Mouse (Mus musculus) MEL (cell line): ENCODE results near the gene Gm20388. TPM values are rescaled to one million over a fixed set of nuclear protein-coding genes. Genes with fewer than 3 reads are reported as not detected.

Experiments used
- DNase-seq: peaks from one replicate; pipeline ENCODE4 v3.0.0; 2011; ENCODE audit warnings: low read depth, low spot score
- H3K27ac ChIP-seq: 2 replicates; pipeline ENCODE4 v1.5.1; 2012; ENCODE audit warnings: low read depth, mild to moderate bottlenecking, control low read depth, low read length, moderate library complexity; ENCODE audit not compliant: control insufficient read depth
- H3K27me3 ChIP-seq, 2 experiments: fragments of 150-350 bp in 1 of 2; sonication (generic) in 1 of 2; 2 replicates each; pipeline ENCODE4 v1.6.1; 2012; ENCODE audit warnings: low read length in 2 of 2, mild to moderate bottlenecking in 2 of 2, improper control_type of control experiment in 1 of 2, moderate library complexity in 1 of 2; ENCODE audit not compliant: insufficient read depth in 2 of 2, control insufficient read depth in 1 of 2
- H3K36me3 ChIP-seq, 2 experiments: 2 replicates each; pipeline ENCODE4 v1.6.1; 2012 to 2014; ENCODE audit warnings: low read length in 2 of 2, improper control_type of control experiment in 1 of 2, inconsistent platforms in 1 of 2, mild to moderate bottlenecking in 1 of 2; ENCODE audit not compliant: insufficient read depth in 2 of 2, control insufficient read depth in 1 of 2
- H3K4me1 ChIP-seq, 2 experiments: fragments of 150-350 bp in 1 of 2; sonication (generic) in 1 of 2; 2 replicates each; pipeline ENCODE4 v1.6.1; 2012; ENCODE audit warnings: low read length in 2 of 2, improper control_type of control experiment in 1 of 2, mild to moderate bottlenecking in 1 of 2; ENCODE audit not compliant: insufficient read depth in 2 of 2, control insufficient read depth in 1 of 2
- H3K4me3 ChIP-seq, 2 experiments: fragments of 150-350 bp in 1 of 2; sonication (generic) in 1 of 2; 2 replicates each; pipeline ENCODE4 v1.5.1; 2012; ENCODE audit warnings: low read depth in 2 of 2, low read length in 2 of 2, mild to moderate bottlenecking in 2 of 2, moderate library complexity in 2 of 2, control low read depth in 1 of 2, improper control_type of control experiment in 1 of 2; ENCODE audit not compliant: control insufficient read depth in 1 of 2, insufficient read depth in 1 of 2
- H3K79me2 ChIP-seq: 2 replicates; pipeline ENCODE4 v1.6.1; 2012; ENCODE audit warnings: mild to moderate bottlenecking, low read length, moderate library complexity; ENCODE audit not compliant: control insufficient read depth, poor library complexity, insufficient read depth
- H3K9ac ChIP-seq: 2 replicates; pipeline ENCODE4 v1.6.1; 2012; ENCODE audit warnings: low read depth, mild to moderate bottlenecking, control low read depth, low read length, moderate library complexity; ENCODE audit not compliant: control insufficient read depth, poor library complexity, severe bottlenecking
- H3K9me3 ChIP-seq: fragments of 150-350 bp; sonication (generic); replicated peaks from 2 replicates; pipeline ENCODE4 v1.6.1; 2012; ENCODE audit warnings: mild to moderate bottlenecking, low read length, improper control_type of control experiment, moderate library complexity; ENCODE audit not compliant: insufficient read depth
- BHLHE40 ChIP-seq: IDR thresholded peaks from 2 replicates; pipeline ENCODE4 v1.6.1; 2012; ENCODE audit warnings: low read depth, mild to moderate bottlenecking, inconsistent platforms, low read length, improper control_type of control experiment, borderline replicate concordance
- CTCF ChIP-seq, 3 experiments: IDR thresholded peaks in 2 of 3; conservative IDR thresholded peaks in 1 of 3; 2 replicates each; pipeline ENCODE4 v1.5.1; 2011 to 2012; ENCODE audit warnings: low read length in 3 of 3, low read depth in 2 of 3, mild to moderate bottlenecking in 2 of 3, improper control_type of control experiment in 1 of 3, inconsistent platforms in 1 of 3, mixed read lengths in 1 of 3, moderate library complexity in 1 of 3; ENCODE audit not compliant: control insufficient read depth in 1 of 3, insufficient read depth in 1 of 3, poor library complexity in 1 of 3, severe bottlenecking in 1 of 3
- E2F4 ChIP-seq: IDR thresholded peaks from 2 replicates; pipeline ENCODE4 v1.6.1; 2011; ENCODE audit warnings: low read depth, low read length, improper control_type of control experiment, borderline replicate concordance
- ETS1 ChIP-seq: IDR thresholded peaks from 2 replicates; pipeline ENCODE4 v1.6.1; 2012; ENCODE audit warnings: low read depth, mild to moderate bottlenecking, inconsistent platforms, low read length, improper control_type of control experiment, moderate library complexity
- HCFC1 ChIP-seq: IDR thresholded peaks from 2 replicates; pipeline ENCODE4 v1.6.1; 2012; ENCODE audit warnings: low read depth, mild to moderate bottlenecking, inconsistent platforms, low read length, improper control_type of control experiment, moderate library complexity
- JUND ChIP-seq: IDR thresholded peaks from 2 replicates; pipeline ENCODE4 v1.6.1; 2011; ENCODE audit warnings: low read depth, mild to moderate bottlenecking, improper control_type of control experiment, low read length
- KAT2A ChIP-seq: conservative IDR thresholded peaks from 2 replicates; pipeline ENCODE4 v1.6.1; 2012; ENCODE audit warnings: low read depth, low read length, improper control_type of control experiment, inconsistent platforms
- MAFK ChIP-seq: IDR thresholded peaks from 2 replicates; pipeline ENCODE4 v1.6.1; 2011; ENCODE audit warnings: low read depth, mild to moderate bottlenecking, low read length, improper control_type of control experiment, borderline replicate concordance
- MAX ChIP-seq: IDR thresholded peaks from 2 replicates; pipeline ENCODE4 v1.6.1; 2011; ENCODE audit warnings: low read length, improper control_type of control experiment
- MAZ ChIP-seq: IDR thresholded peaks from 2 replicates; pipeline ENCODE4 v1.6.1; 2012; ENCODE audit warnings: low read depth, mild to moderate bottlenecking, inconsistent platforms, low read length, improper control_type of control experiment
- NRF1 ChIP-seq: IDR thresholded peaks from 2 replicates; pipeline ENCODE4 v1.6.1; 2014; ENCODE audit warnings: low read depth, mild to moderate bottlenecking, inconsistent platforms, low read length, improper control_type of control experiment, moderate library complexity; ENCODE audit not compliant: poor library complexity, insufficient read depth, severe bottlenecking
- POLR2A ChIP-seq, 2 experiments: IDR thresholded peaks; 2 replicates each; pipeline ENCODE4 v1.6.1; 2011 to 2012; ENCODE audit warnings: low read length in 2 of 2, mild to moderate bottlenecking in 2 of 2, control low read depth in 1 of 2, improper control_type of control experiment in 1 of 2, low read depth in 1 of 2, moderate library complexity in 1 of 2; ENCODE audit not compliant: control insufficient read depth in 1 of 2, insufficient read depth in 1 of 2, poor library complexity in 1 of 2
- POLR2AphosphoS5 ChIP-seq: IDR thresholded peaks from 2 replicates; pipeline ENCODE4 v1.6.1; 2012; ENCODE audit warnings: low read depth, borderline replicate concordance, mild to moderate bottlenecking, inconsistent platforms, low read length, moderate library complexity, mixed read lengths
- RAD21 ChIP-seq: IDR thresholded peaks from 2 replicates; pipeline ENCODE4 v1.6.1; 2011; ENCODE audit warnings: mild to moderate bottlenecking, low read depth, low read length, improper control_type of control experiment
- RCOR1 ChIP-seq: IDR thresholded peaks from 2 replicates; pipeline ENCODE4 v1.6.1; 2012; ENCODE audit warnings: low read depth, mild to moderate bottlenecking, inconsistent platforms, low read length, improper control_type of control experiment
- SIN3A ChIP-seq: IDR thresholded peaks from 2 replicates; pipeline ENCODE4 v1.6.1; 2012; ENCODE audit warnings: low read length, improper control_type of control experiment, inconsistent platforms
- SMC3 ChIP-seq: IDR thresholded peaks from 2 replicates; pipeline ENCODE4 v1.6.1; 2011; ENCODE audit warnings: low read depth, low read length, improper control_type of control experiment
- TAL1 ChIP-seq: IDR thresholded peaks from 2 replicates; pipeline ENCODE4 v1.6.1; 2012; ENCODE audit warnings: mild to moderate bottlenecking, inconsistent platforms, low read length, moderate library complexity, mixed read lengths
- TBP ChIP-seq: IDR thresholded peaks from 2 replicates; pipeline ENCODE4 v1.8.0; 2011; ENCODE audit warnings: low read depth, low read length, improper control_type of control experiment
- TCF12 ChIP-seq: IDR thresholded peaks from 2 replicates; pipeline ENCODE4 v1.6.1; 2014; ENCODE audit warnings: low read depth, mild to moderate bottlenecking, inconsistent platforms, low read length, improper control_type of control experiment, moderate library complexity
- USF1 ChIP-seq: IDR thresholded peaks from 2 replicates; pipeline ENCODE4 v1.6.1; 2014; ENCODE audit warnings: low read depth, mild to moderate bottlenecking, inconsistent platforms, low read length, improper control_type of control experiment, moderate library complexity
- ZNF384 ChIP-seq: IDR thresholded peaks from 2 replicates; pipeline ENCODE4 v1.6.1; 2012; ENCODE audit warnings: low read depth, mild to moderate bottlenecking, inconsistent platforms, low read length, improper control_type of control experiment
- polyA plus RNA-seq, 2 experiments: library from polyadenylated mRNA; stranded (reverse) in 1 of 2; unstranded in 1 of 2; fragments of >175 nt in 1 of 2; fragments of >200 nt in 1 of 2; gene quantifications; 2 replicates each; pipeline versions ENCODE4 v1.2.1 to v1.2.4; 2012; ENCODE audit warnings: low replicate concordance in 2 of 2, low read depth in 1 of 2; ENCODE audit not compliant: insufficient read length in 2 of 2, insufficient read depth in 1 of 2, missing spikeins in 1 of 2
- total RNA-seq: library from RNA; depleted of rRNA; stranded (reverse); fragments of 300-350 nt; gene quantifications from 2 replicates; pipeline ENCODE4 v1.2.3, GENCODE M21; 2012

Gm20388 gene
- total and polyA plus RNA-seq, 3 experiments: 11.1 to 17.8 TPM; not detected in 1

DNA sequence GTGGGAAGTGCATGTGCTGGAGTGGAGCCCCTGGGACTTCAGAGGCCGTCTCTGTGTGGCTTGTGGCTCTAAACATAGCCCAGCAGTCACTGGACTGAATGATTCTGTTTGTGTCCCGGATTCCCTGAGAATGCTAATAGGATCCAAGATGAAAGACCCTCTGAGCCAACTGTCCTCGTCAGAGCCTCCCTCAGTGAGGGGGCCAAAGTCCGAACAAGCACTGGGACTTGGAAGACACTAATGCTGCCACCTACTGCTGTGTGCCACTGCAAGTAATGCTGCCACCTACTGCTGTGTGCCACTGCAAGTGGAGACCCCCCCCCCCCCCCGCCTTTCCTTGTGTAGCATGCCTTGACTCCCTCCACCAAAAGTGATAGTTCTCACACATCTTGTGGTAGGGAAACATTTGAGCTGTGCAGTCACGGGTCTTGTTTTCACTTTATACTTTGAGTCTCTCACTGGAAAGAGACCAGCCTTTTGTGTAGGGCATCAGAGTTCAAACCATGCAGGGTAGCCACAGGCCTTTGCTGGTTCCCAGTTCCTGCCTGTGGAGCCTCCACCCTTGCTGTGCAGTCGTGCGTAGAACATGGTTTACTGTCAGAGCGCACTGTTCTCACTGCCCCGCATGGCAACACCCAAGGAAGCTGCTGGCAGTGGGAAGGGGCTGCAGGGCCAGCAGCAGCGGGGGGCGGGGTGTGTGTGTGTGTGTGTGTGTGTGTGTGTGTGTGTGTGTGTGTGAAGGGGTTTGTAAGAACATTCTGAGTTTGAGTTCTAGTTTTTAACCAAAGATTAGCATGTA is 3187.3 kb downstream of the Gm20388 start:
- peaks cover 11% of the 10 kb centered on the region for H3K79me2 ChIP-seq
- no peak overlapping the region for H3K9ac ChIP-seq
- no peaks in the 10 kb centered on the region for H3K27me3 ChIP-seq
- TF ChIP-seq SMC3 (peak; percentile 1; the same call in 1 of the 2 replicates), E2F4 (no peak), HCFC1 (no peak)
- no peaks in the 10 kb centered on the region; a peak in 1 of 4 replicates for H3K36me3 ChIP-seq
- H3K4me1 ChIP-seq: no peaks in the 10 kb centered on the region
- no peak for DNase-seq
- no peak overlapping the region for H3K27ac ChIP-seq
- no peak overlapping the region for H3K4me3 ChIP-seq
- H3K9me3 ChIP-seq: no peaks in the 10 kb centered on the region

DNA sequence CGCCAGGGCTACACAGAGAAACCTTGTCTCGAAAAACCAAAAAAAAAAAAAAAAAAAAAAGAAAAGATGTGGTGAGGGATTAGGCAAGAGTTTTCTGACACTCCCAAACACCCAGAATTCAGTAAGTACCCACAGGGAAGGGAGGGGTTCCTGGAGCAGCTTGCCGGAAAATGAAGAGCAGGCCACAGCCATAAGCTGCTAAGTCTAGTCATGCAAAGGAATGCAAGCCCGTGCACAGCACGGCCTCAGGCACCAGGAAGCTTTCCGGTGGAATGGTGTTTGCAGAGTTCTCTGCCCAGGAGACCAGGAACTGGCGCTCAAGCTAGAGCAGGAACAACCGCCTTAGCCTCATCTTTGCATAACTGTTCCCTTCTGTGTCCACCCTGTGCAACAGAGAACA is 3189.6 kb downstream of the Gm20388 start:
- no peak for DNase-seq
- no peaks in the 10 kb centered on the region for H3K27me3 ChIP-seq
- H3K9ac ChIP-seq: no peak overlapping the region
- peaks cover 0 to 8% of the 10 kb centered on the region in 2 experiments; a peak in 1 of 4 replicates for H3K4me1 ChIP-seq
- no peak overlapping the region for H3K27ac ChIP-seq
- no peak overlapping the region for H3K4me3 ChIP-seq
- TF ChIP-seq MAX (no peak), TBP (no peak), ETS1 (no peak), NRF1 (no peak), CTCF (IDR thresholded peaks at IDR 0.05 in 2 of 3, conservative IDR thresholded peaks at IDR 0.05 in 1 of 3; ENCODE audit: control insufficient read depth in 1 of 3, insufficient read depth in 1 of 3, low read depth in 2 of 3, low read length in 3 of 3, poor library complexity in 1 of 3, severe bottlenecking in 1 of 3) (no peak), SIN3A (no peak), TCF12 (no peak), MAFK (no peak), POLR2A (IDR thresholded peaks at IDR 0.05; ENCODE audit: control insufficient read depth in 1 of 2, insufficient read depth in 1 of 2, low read depth in 1 of 2, low read length in 2 of 2, poor library complexity in 1 of 2) (no peak), JUND (no peak), TAL1 (no peak), ZNF384 (no peak), KAT2A (no peak), BHLHE40 (no peak), RCOR1 (no peak), RAD21 (no peak), MAZ (no peak), POLR2AphosphoS5 (no peak), USF1 (no peak)
- H3K9me3 ChIP-seq: no peaks in the 10 kb centered on the region
- H3K79me2 ChIP-seq: peaks cover 26% of the 10 kb centered on the region
- H3K36me3 ChIP-seq: peaks cover 13 to 15% of the 10 kb centered on the region in 2 experiments
